Mouse (Mus musculus): ENCODE measurements around the gene Olfr796. TPM values are rescaled to one million over a fixed set of nuclear protein-coding genes. Genes with fewer than 3 reads are reported as not detected.

Olfr796 gene
- polyA plus RNA-seq (2012; rRNA removed) = not detected in 2 replicates

DNA sequence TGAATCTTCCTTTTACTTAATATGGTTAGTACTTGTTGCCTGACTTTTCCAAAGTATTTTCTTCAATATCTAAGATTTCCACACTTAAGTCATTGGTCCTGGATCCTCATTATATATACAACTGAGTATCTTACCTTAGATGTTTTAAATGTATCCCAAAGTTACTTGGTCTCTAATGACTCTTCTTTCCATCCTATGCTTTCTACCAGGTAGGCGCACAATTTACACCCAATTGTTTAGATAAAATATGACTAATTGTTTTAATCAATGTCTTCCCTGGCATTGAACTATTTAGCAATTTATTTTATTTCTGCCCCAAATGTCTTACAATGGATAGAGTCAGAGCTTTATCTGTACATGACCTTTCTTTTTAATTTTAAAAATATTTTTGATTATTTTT lies at the start of gene Olfr796:
Gene Olfr796 (minus strand): TSS at position 101 of the 400 bp plus-strand sequence.
- no peak for DNase-seq
- Histone ChIP-seq H3K27me3 (ENCODE audit: control insufficient read depth, insufficient read depth, low read length) (no peaks in the 10 kb centered on the region), H3K27ac (ENCODE audit: control insufficient read depth, insufficient read depth, low read length) (no peak within 1 kb of the TSS), H3K4me1 (replicated peaks; ENCODE audit: control insufficient read depth, insufficient read depth, low read length) (no peaks in the 10 kb centered on the region), H3K36me3 (ENCODE audit: control insufficient read depth, insufficient read depth, low read length) (no peaks in the 10 kb centered on the region), H3K4me3 (ENCODE audit: control insufficient read depth, insufficient read depth, low read length) (no peak within 1 kb of the TSS)
- TF ChIP-seq CTCF (IDR thresholded peaks at IDR 0.05; ENCODE audit: borderline replicate concordance, control insufficient read depth, extremely low read depth, insufficient read depth, low read length, poor library complexity) (no peak), POLR2A (IDR thresholded peaks at IDR 0.05; ENCODE audit: control insufficient read depth, extremely low read depth, insufficient read depth, low read length, poor library complexity) (no peak)
- 98% methylated on average over 1 of the region's 1 CpGs for WGBS

DNA sequence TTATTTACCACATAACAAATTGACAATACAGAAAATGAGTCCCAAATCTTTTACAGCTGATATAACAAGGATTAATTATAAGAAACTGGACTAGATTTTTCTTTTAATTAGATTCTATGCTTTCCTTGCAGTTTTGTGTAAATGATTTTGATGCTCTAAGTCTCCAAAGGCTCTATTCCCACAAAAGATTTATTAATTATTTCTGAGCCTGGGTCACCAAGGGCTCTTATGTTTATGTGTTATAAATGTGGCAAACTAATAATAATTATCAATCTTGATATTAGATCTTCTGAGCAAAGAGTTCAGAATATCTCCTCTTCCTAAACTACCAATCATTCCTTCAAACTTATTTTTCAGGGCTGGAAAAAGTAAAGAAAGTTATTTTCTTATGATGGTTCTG lies 45.0 kb upstream of the Olfr796 start, which contains the start of gene Olfr800:
Gene Olfr800 (plus strand): TSS at position 301 of the 400 bp plus-strand sequence.
- H3K36me3 ChIP-seq (ENCODE audit: control insufficient read depth, insufficient read depth, low read length) = no peaks in the 10 kb centered on the region
- H3K27ac ChIP-seq (ENCODE audit: control insufficient read depth, insufficient read depth, low read length) = no peak within 1 kb of the TSS
- no peak within 1 kb of the TSS for H3K4me3 ChIP-seq (ENCODE audit: control insufficient read depth, insufficient read depth, low read length)
- no peaks in the 10 kb centered on the region for H3K27me3 ChIP-seq (ENCODE audit: control insufficient read depth, insufficient read depth, low read length)
- TF ChIP-seq CTCF (IDR thresholded peaks at IDR 0.05; ENCODE audit: borderline replicate concordance, control insufficient read depth, extremely low read depth, insufficient read depth, low read length, poor library complexity) = no peak
- no peak for TF ChIP-seq POLR2A (IDR thresholded peaks at IDR 0.05; ENCODE audit: control insufficient read depth, extremely low read depth, insufficient read depth, low read length, poor library complexity)
- no peak for DNase-seq
- H3K4me1 ChIP-seq (replicated peaks; ENCODE audit: control insufficient read depth, insufficient read depth, low read length) = no peaks in the 10 kb centered on the region

DNA sequence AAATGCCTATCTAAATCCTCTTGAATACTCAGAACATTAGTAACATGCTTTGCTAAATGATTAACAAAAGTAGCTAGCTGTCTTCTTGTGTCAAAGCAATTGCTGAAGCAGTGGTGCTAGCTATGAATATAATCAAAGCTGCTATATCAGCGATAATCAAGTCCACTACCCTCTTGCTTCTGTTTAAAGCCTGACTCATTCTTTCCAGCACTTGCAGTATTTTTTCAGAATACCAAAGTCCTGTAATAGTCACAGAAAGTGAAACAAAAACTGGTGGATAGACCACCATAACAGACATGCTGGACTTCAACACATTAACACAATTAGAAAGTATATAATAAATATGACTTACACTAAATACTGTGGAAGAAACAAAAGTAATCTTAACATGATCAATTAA lies 39.4 kb upstream of the Olfr796 start:
- WGBS = 85% methylated on average over 1 of the region's 1 CpGs
- TF ChIP-seq POLR2A (IDR thresholded peaks at IDR 0.05; ENCODE audit: control insufficient read depth, extremely low read depth, insufficient read depth, low read length, poor library complexity) = no peak
- no peak for TF ChIP-seq CTCF (IDR thresholded peaks at IDR 0.05; ENCODE audit: borderline replicate concordance, control insufficient read depth, extremely low read depth, insufficient read depth, low read length, poor library complexity)
- no peak for DNase-seq

DNA sequence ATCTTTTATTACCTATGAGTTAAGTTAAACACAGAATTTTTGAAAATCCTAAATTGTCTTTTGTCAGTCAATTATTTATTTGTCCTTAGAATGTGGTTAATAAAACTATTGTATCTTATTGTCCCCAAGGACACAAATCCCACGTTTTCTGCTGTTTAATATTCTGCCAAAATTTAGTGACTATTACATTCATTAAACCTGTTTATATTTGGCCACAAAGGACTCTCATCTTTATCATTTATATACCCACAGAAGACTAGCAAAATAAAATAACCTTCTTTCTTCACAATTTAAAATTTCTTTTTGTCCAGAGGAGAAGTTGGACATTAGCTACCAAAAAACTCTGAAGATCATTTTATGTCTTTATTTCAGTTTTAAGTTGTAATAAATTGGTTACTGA lies 24.8 kb upstream of the Olfr796 start, which contains the start of gene Olfr799:
Gene Olfr799 (plus strand): TSS at position 301 of the 400 bp plus-strand sequence.
- Histone ChIP-seq H3K4me3 (ENCODE audit: control insufficient read depth, insufficient read depth, low read length) (no peak within 1 kb of the TSS), H3K4me1 (replicated peaks; ENCODE audit: control insufficient read depth, insufficient read depth, low read length) (no peaks in the 10 kb centered on the region), H3K36me3 (ENCODE audit: control insufficient read depth, insufficient read depth, low read length) (no peaks in the 10 kb centered on the region), H3K27ac (ENCODE audit: control insufficient read depth, insufficient read depth, low read length) (no peak within 1 kb of the TSS), H3K27me3 (ENCODE audit: control insufficient read depth, insufficient read depth, low read length) (no peaks in the 10 kb centered on the region)
- WGBS = 42% methylated on average over 1 of the region's 1 CpGs
- no peak for TF ChIP-seq CTCF (IDR thresholded peaks at IDR 0.05; ENCODE audit: borderline replicate concordance, control insufficient read depth, extremely low read depth, insufficient read depth, low read length, poor library complexity)
- TF ChIP-seq POLR2A (IDR thresholded peaks at IDR 0.05; ENCODE audit: control insufficient read depth, extremely low read depth, insufficient read depth, low read length, poor library complexity) = no peak
- no peak for DNase-seq

More for the DNA sequence above, 39.4 kb upstream of the Olfr796 start:
- Histone ChIP-seq H3K27me3 (ENCODE audit: control insufficient read depth, insufficient read depth, low read length) (no peaks in the 10 kb centered on the region), H3K27ac (ENCODE audit: control insufficient read depth, insufficient read depth, low read length) (no peak overlapping the region), H3K4me3 (ENCODE audit: control insufficient read depth, insufficient read depth, low read length) (no peak overlapping the region), H3K36me3 (ENCODE audit: control insufficient read depth, insufficient read depth, low read length) (no peaks in the 10 kb centered on the region), H3K4me1 (replicated peaks; ENCODE audit: control insufficient read depth, insufficient read depth, low read length) (no peaks in the 10 kb centered on the region)

DNA sequence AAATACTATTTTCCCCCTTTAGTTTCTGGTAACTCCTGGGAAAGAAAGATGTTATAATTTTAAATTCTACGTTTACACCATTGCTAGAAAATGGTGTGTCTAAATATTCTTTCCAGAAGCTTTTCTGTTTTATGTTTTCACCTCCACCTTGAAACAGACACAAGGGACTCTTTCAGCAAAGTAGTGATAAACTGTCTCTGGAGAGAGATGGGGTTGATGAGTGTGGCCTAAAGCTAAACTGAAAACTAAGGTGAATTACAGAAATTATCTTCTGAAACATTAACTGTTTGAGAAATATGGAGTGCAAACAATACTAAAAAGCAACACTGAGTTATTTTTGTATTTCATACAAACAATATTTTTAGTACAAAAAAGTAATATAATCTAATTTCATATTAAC lies 15.5 kb upstream of the Olfr796 start, which contains the start of gene Olfr798:
Gene Olfr798 (minus strand): TSS at position 101 of the 400 bp plus-strand sequence.
- no peaks in the 10 kb centered on the region for H3K4me1 ChIP-seq (replicated peaks; ENCODE audit: control insufficient read depth, insufficient read depth, low read length)
- H3K27me3 ChIP-seq (ENCODE audit: control insufficient read depth, insufficient read depth, low read length) = no peaks in the 10 kb centered on the region
- TF ChIP-seq CTCF (IDR thresholded peaks at IDR 0.05; ENCODE audit: borderline replicate concordance, control insufficient read depth, extremely low read depth, insufficient read depth, low read length, poor library complexity) (no peak), POLR2A (IDR thresholded peaks at IDR 0.05; ENCODE audit: control insufficient read depth, extremely low read depth, insufficient read depth, low read length, poor library complexity) (no peak)
- 85% methylated on average over 1 of the region's 1 CpGs for WGBS
- no peaks in the 10 kb centered on the region for H3K36me3 ChIP-seq (ENCODE audit: control insufficient read depth, insufficient read depth, low read length)
- no peak within 1 kb of the TSS for H3K4me3 ChIP-seq (ENCODE audit: control insufficient read depth, insufficient read depth, low read length)
- no peak within 1 kb of the TSS for H3K27ac ChIP-seq (ENCODE audit: control insufficient read depth, insufficient read depth, low read length)
- no peak for DNase-seq

DNA sequence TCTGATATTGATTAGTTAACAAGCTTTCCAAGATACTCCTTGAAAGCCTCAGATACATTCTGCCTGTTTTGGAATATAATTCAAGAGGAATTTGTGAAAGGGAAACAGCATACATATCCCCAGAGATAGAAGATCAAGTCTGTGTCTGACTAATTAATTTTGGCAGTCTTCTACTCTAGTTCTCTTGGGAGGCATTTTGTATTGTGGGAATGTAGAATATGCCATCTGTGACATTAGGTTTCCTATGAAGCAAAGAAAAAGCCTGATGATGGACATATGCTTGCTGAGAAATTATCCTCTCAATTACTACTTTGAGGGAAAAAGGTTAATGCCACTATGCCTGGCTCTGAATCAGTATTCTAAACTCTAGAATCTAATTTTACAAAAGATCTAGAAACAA lies 10.9 kb upstream of the Olfr796 start:
- DNase-seq = no peak
- TF ChIP-seq POLR2A (IDR thresholded peaks at IDR 0.05; ENCODE audit: control insufficient read depth, extremely low read depth, insufficient read depth, low read length, poor library complexity) (no peak), CTCF (IDR thresholded peaks at IDR 0.05; ENCODE audit: borderline replicate concordance, control insufficient read depth, extremely low read depth, insufficient read depth, low read length, poor library complexity) (no peak)
- Histone ChIP-seq H3K27me3 (ENCODE audit: control insufficient read depth, insufficient read depth, low read length) (no peaks in the 10 kb centered on the region), H3K36me3 (ENCODE audit: control insufficient read depth, insufficient read depth, low read length) (no peaks in the 10 kb centered on the region), H3K4me3 (ENCODE audit: control insufficient read depth, insufficient read depth, low read length) (no peak overlapping the region), H3K4me1 (replicated peaks; ENCODE audit: control insufficient read depth, insufficient read depth, low read length) (no peaks in the 10 kb centered on the region), H3K27ac (ENCODE audit: control insufficient read depth, insufficient read depth, low read length) (no peak overlapping the region)

DNA sequence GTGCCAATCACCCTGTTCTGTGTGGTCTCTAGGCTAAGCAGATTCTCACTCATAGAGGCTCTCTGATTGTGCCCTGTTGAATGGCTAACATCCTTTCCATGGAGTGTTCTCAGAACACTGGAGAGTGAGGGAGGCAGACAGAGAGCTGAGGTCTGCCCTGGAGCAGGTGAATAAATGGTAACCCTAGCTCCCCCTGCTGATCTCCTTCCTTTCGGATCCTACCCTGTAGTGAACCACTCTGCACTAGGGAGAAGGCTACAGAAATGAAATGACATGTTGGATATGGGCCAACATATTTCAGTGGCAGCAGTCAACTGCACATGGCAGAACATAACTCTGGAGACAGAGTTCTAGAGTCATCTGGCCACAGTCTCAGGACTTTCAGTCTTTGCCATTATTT lies 9.4 kb upstream of the Olfr796 start:
- WGBS = 26% methylated on average over 1 of the region's 1 CpGs
- H3K36me3 ChIP-seq (ENCODE audit: control insufficient read depth, insufficient read depth, low read length) = no peaks in the 10 kb centered on the region
- H3K27me3 ChIP-seq (ENCODE audit: control insufficient read depth, insufficient read depth, low read length) = no peaks in the 10 kb centered on the region
- no peak for TF ChIP-seq POLR2A (IDR thresholded peaks at IDR 0.05; ENCODE audit: control insufficient read depth, extremely low read depth, insufficient read depth, low read length, poor library complexity)
- TF ChIP-seq CTCF (IDR thresholded peaks at IDR 0.05; ENCODE audit: borderline replicate concordance, control insufficient read depth, extremely low read depth, insufficient read depth, low read length, poor library complexity) = no peak
- no peaks in the 10 kb centered on the region for H3K4me1 ChIP-seq (replicated peaks; ENCODE audit: control insufficient read depth, insufficient read depth, low read length)
- no peak overlapping the region for H3K27ac ChIP-seq (ENCODE audit: control insufficient read depth, insufficient read depth, low read length)
- no peak for DNase-seq
- no peak overlapping the region for H3K4me3 ChIP-seq (ENCODE audit: control insufficient read depth, insufficient read depth, low read length)

Measured in thymus, adult 2 months (tissue).